Mouse (Mus musculus) hindbrain, embryonic 13.5 days (tissue): ENCODE data around the gene Anxa5. TPM values are rescaled to one million over a fixed set of nuclear protein-coding genes. Genes with fewer than 3 reads are reported as not detected.

ENCODE experiments used
- ATAC-seq: fragments of 200-750 bp; cut with Nextera tagmentation; 2 replicates; pipeline ENCODE4 v1.8.0; 2017; ENCODE audit warnings: moderate TSS enrichment; ENCODE audit not compliant: low FRiP score
- H3K27ac ChIP-seq: fragments of 300-500 bp; sonication (generic); 2 replicates; pipeline ENCODE4 v1.5.1; 2015; ENCODE audit warnings: inconsistent platforms, mild to moderate bottlenecking, moderate library complexity
- H3K27me3 ChIP-seq: fragments of 300-500 bp; sonication (generic); 2 replicates; pipeline ENCODE4 v1.6.1; 2015; ENCODE audit warnings: mild to moderate bottlenecking, inconsistent platforms
- H3K36me3 ChIP-seq: fragments of 300-500 bp; sonication (generic); 2 replicates; pipeline ENCODE4 v1.6.1; 2015; ENCODE audit warnings: mild to moderate bottlenecking, inconsistent platforms
- H3K4me1 ChIP-seq: fragments of 300-500 bp; sonication (generic); replicated peaks from 2 replicates; pipeline ENCODE4 v1.6.1; 2015; ENCODE audit warnings: inconsistent platforms
- H3K4me2 ChIP-seq: fragments of 300-500 bp; sonication (generic); 2 replicates; pipeline ENCODE4 v1.6.1; 2015; ENCODE audit warnings: inconsistent platforms, mild to moderate bottlenecking, moderate library complexity
- H3K4me3 ChIP-seq: fragments of 300-500 bp; sonication (generic); 2 replicates; pipeline ENCODE4 v1.5.1; 2015; ENCODE audit warnings: mild to moderate bottlenecking, inconsistent platforms
- H3K9ac ChIP-seq: fragments of 300-500 bp; sonication (generic); 2 replicates; pipeline ENCODE4 v1.6.1; 2015; ENCODE audit warnings: mild to moderate bottlenecking, inconsistent platforms
- H3K9me3 ChIP-seq: fragments of 300-500 bp; sonication (generic); 2 replicates; pipeline ENCODE4 v1.6.1; 2016; ENCODE audit warnings: inconsistent platforms
- whole genome bisulfite sequencing: fragments of 180-500 bp; shearing (Covaris S2); methylation state at CpG from one replicate; pipeline ENCODE4 v1.1.7; 2015; 5-methylcytosine and 5-hydroxymethylcytosine counted together
- microRNA-seq: library from miRNA; unstranded; fragments of <30 nt; microRNA quantifications from one replicate; pipeline ENCODE4, GENCODE M21; 2016
- polyA plus RNA-seq: library from polyadenylated mRNA; unstranded; fragments of >200 nt; fragmentation: Nextera tagmentation; extraction: Ambion mirVana; gene quantifications from 2 replicates; pipeline ENCODE4 v1.2.1, GENCODE M21; 2015

The Anxa5 gene
- polyA plus RNA-seq, 1 experiment from 2014 or later, result 88.8 TPM

DNA sequence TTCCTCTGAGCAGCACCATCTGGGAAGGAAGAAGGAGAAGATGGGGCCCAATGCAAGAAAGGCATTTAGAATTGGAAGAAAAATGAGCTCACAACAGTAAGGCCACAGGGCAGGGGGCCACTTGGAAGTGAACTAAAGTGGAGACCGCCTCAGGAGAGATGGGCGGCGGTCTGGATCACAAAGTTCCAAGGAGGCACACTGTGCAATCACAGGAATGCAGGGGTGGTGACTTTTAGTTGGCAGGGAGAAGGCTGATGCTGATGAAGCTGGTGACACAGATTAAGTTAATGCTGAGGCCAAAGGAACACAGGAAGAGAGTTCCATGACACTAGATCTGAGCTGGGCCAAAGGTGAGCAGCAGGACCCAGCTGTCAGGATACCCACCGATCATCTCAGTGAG is 35.4 kb downstream of the Anxa5 start:
- H3K4me1 ChIP-seq, result 0 out of 2 replicates have a peak, but pooled peaks cover 4% of the 10 kb centered on the region
- 76% methylated on average over 4 of the region's 4 CpGs for WGBS
- no peaks in the 10 kb centered on the region for H3K27me3 ChIP-seq
- no peaks in the 10 kb centered on the region for H3K36me3 ChIP-seq
- no peak overlapping the region for H3K4me2 ChIP-seq
- H3K9ac ChIP-seq, result no peak overlapping the region
- no peak overlapping the region for H3K27ac ChIP-seq
- no peak overlapping the region for H3K4me3 ChIP-seq
- no peak for ATAC-seq
- H3K9me3 ChIP-seq, result no peaks in the 10 kb centered on the region

DNA sequence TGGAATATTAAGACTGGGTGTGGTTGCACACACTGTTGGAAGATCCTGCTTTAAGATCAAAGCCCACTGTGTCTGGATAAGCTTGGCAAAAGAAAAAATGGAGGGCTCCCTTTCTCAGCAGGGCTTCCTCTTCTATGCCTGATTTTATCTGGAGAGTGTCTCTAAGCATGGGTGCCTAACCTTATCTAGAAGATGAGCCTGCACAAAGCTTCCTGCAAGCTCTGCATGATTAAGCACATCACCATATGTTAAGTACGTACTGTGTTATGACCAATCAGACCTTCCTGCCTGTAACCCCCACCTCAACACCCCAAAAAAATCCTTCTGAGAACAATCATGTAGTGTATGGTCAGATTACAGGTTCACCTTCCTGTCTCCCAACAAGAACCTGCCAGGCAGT is 45.3 kb downstream of the Anxa5 start:
- Histone ChIP-seq H3K4me1 (no peaks in the 10 kb centered on the region), H3K36me3 (no peaks in the 10 kb centered on the region), H3K27ac (no peak overlapping the region), H3K4me2 (no peak overlapping the region), H3K27me3 (no peaks in the 10 kb centered on the region), H3K9me3 (no peaks in the 10 kb centered on the region), H3K9ac (no peak overlapping the region), H3K4me3 (no peak overlapping the region)
- WGBS, result 90% methylated on average over 1 of the region's 1 CpGs
- no peak for ATAC-seq

DNA sequence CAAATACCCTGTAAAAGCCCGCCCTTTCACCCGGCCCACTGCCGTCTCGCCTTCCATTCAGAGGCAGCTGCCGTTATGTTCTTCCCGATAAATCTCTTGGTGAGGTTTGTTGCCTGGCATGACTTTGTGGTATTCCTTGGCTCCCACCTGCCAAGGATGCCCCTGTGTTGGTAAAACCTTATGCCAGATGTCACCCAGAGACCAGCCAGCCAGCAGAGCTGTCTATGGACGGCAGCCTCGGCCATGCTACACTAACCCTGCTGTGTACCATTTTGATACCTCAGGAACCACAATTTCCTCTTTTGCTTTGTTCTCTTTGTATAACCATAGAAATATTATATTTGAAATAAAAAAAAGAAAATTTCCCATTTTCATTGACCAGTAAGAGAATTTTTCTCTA is 48.3 kb downstream of the Anxa5 start:
- 97% methylated on average over 8 of the region's 8 CpGs for WGBS
- no peak overlapping the region for H3K4me2 ChIP-seq
- H3K4me1 ChIP-seq, result no peaks in the 10 kb centered on the region
- ATAC-seq, result no peak
- no peak overlapping the region for H3K9ac ChIP-seq
- H3K36me3 ChIP-seq, result no peaks in the 10 kb centered on the region
- H3K4me3 ChIP-seq, result no peak overlapping the region
- no peak overlapping the region for H3K27ac ChIP-seq
- no peaks in the 10 kb centered on the region for H3K27me3 ChIP-seq
- H3K9me3 ChIP-seq, result no peaks in the 10 kb centered on the region

DNA sequence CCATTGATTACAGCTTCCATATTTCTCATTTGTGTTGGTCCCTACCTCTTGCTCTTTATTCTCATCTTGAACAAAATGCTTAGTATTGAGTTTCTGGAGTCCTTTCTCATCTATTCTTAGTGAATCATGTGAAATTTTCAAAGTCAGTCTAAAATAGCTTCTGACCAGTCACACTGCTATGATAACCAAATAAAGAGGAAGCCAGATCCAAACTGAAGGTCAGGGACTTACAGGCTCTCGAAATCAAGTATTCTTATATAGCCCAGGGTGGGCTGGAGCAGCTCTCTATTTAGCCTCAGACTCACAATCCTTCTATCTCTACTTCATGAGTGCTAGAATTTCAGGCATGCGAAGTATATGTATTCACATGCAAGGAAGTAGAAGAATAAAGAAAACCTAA is 66.2 kb downstream of the Anxa5 start:
- Histone ChIP-seq H3K27me3 (0 out of 2 replicates have a peak, but pooled peaks cover 6% of the 10 kb centered on the region), H3K36me3 (no peaks in the 10 kb centered on the region), H3K9ac (no peak overlapping the region), H3K9me3 (no peaks in the 10 kb centered on the region), H3K27ac (no peak overlapping the region), H3K4me2 (no peak overlapping the region), H3K4me3 (no peak overlapping the region), H3K4me1 (no peaks in the 10 kb centered on the region)
- ATAC-seq, result no peak
- 80% methylated on average over 2 of the region's 2 CpGs for WGBS

DNA sequence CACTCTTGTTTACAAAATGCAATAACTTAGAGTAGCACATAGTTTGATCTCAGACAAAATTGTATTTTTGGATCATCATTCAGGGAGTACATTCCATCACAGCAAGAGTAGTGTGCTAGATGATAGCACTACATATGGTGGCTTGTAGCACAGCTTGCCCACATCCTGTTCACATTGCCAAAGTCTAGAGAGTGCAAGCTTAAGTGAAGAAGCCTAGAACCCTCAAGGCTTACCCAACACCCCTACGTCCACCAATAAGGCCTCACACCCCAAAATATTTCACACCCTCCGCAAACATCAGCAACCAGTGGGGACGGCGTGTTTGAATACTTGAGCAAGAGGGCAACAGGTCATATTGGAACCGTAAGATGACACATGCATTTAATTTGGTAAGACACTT is 68.7 kb downstream of the Anxa5 start:
- Histone ChIP-seq H3K4me2 (no peak overlapping the region), H3K4me3 (no peak overlapping the region), H3K27ac (no peak overlapping the region), H3K27me3 (0 out of 2 replicates have a peak, but pooled peaks cover 6% of the 10 kb centered on the region), H3K4me1 (no peaks in the 10 kb centered on the region), H3K9me3 (no peaks in the 10 kb centered on the region), H3K36me3 (no peaks in the 10 kb centered on the region), H3K9ac (no peak overlapping the region)
- ATAC-seq, result no peak
- WGBS, result 95% methylated on average over 5 of the region's 5 CpGs

DNA sequence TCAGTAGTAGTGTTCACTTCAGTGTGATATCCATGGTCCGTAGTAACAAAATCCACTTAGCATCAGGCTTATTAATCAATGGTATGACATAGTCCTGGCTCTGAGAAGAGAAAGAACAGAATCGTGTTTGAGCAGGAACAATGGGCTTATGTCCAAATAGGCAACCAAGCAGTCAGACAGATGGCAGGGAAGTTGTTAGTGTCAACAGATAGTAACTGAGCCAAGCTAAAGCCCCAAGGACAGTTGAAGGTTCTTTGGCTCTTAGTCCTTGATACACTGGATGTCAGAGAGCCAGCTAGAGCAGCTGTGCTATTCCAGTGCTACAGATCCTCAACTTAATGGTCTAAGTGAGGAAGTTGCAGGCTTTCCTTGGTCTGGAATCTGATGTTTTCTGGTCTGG is 69.4 kb downstream of the Anxa5 start:
- 62% methylated on average over 2 of the region's 2 CpGs for WGBS
- H3K27ac ChIP-seq, result no peak overlapping the region
- H3K9ac ChIP-seq, result no peak overlapping the region
- no peak overlapping the region for H3K4me2 ChIP-seq
- H3K4me1 ChIP-seq, result no peaks in the 10 kb centered on the region
- no peaks in the 10 kb centered on the region for H3K9me3 ChIP-seq
- H3K27me3 ChIP-seq, result 0 out of 2 replicates have a peak, but pooled peaks cover 6% of the 10 kb centered on the region
- ATAC-seq, result no peak
- H3K36me3 ChIP-seq, result no peaks in the 10 kb centered on the region
- H3K4me3 ChIP-seq, result no peak overlapping the region

DNA sequence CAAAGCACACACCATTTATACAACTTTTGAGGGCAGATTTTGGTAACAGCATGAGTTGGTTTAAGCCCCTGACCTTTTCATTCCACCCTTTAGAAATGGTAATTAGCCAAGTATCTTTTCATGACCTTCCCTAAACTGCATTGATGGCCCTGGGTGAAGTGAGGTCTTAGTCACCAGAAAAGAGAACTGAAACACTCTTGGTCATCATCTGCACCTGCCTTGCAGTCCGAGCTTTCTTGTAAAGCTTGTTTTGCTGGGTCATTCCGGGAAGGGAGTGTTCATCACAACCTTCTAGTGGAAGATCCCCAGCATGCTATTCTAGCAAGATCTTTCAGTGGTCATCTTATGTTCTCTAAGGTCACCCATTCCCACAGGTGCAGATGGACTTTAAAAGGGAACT is 73.8 kb downstream of the Anxa5 start:
- Histone ChIP-seq H3K4me1 (no peaks in the 10 kb centered on the region; the same call in 1 of the 2 replicates), H3K4me3 (no peak overlapping the region), H3K9me3 (no peaks in the 10 kb centered on the region), H3K4me2 (no peak overlapping the region), H3K36me3 (no peaks in the 10 kb centered on the region), H3K27ac (no peak overlapping the region), H3K9ac (no peak overlapping the region), H3K27me3 (0 out of 2 replicates have a peak, but pooled peaks cover 6% of the 10 kb centered on the region)
- 51% methylated on average over 2 of the region's 2 CpGs for WGBS
- no peak for ATAC-seq

DNA sequence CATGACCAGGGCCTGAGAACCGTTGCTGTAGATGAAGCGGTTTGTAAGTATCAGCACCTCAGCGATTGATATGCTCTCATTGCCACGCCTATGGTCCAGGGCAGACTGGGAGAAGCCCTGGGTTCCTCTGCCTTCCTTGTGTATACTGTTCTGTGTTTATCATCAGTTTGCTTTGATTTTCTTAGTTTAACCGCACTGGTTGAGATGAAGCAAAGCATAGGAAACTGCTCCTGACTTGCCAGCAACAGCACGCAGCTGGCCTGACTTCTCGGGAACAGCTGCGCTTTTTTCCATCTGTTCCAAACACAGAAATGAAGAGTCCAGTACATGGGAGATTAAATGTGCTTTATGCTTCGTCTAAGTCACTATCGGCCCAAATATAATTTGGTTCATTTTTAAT is 75.0 kb downstream of the Anxa5 start:
- H3K4me1 ChIP-seq, result no peaks in the 10 kb centered on the region; the same call in 1 of the 2 replicates
- ATAC-seq, result no peak
- H3K36me3 ChIP-seq, result no peaks in the 10 kb centered on the region
- no peak overlapping the region for H3K27ac ChIP-seq
- H3K9me3 ChIP-seq, result no peaks in the 10 kb centered on the region
- 0 out of 2 replicates have a peak, but pooled peaks cover under 1% of the 10 kb centered on the region for H3K27me3 ChIP-seq
- no peak overlapping the region for H3K4me2 ChIP-seq
- WGBS, result 88% methylated on average over 10 of the region's 10 CpGs
- no peak overlapping the region for H3K4me3 ChIP-seq
- H3K9ac ChIP-seq, result no peak overlapping the region

Small RNAs within 50 kb of the gene (microRNA-seq; reads per million reads assigned to microRNA genes)
- not detected for gene Mir7009

Other genes starting within 250 kb of the Anxa5 start
- gene 1810062G17Rik, start within 50 bp of the Anxa5 start, polyA plus RNA-seq, result 0.30 TPM in 1 of 2 replicates, not detected in the other
- gene Gm11549, start 45.9 kb upstream of the Anxa5 start, polyA plus RNA-seq, result 0.38 and 0.53 TPM in 2 replicates
- gene Exosc9, start 76.7 kb upstream of the Anxa5 start, polyA plus RNA-seq, result 84.8 and 88.7 TPM in 2 replicates
- gene Ccna2, start 96.3 kb upstream of the Anxa5 start, polyA plus RNA-seq, result 44.0 TPM in 2 replicates
- gene Bbs7, start 137.6 kb upstream of the Anxa5 start, polyA plus RNA-seq, result 21.7 and 22.8 TPM in 2 replicates
- 7.6 and 8.0 TPM in 2 replicates for gene Trpc3, start 214.3 kb upstream of the Anxa5 start, polyA plus RNA-seq